Mouse (Mus musculus) small intestine, adult 2 months (tissue): ENCODE results near the gene Tcf12. TPM values are rescaled to one million over a fixed set of nuclear protein-coding genes. Genes with fewer than 3 reads are reported as not detected.

Experiments
- H3K27ac ChIP-seq: fragments of 200-500 bp; 2 replicates; pipeline ENCODE4 v1.5.1; 2012; ENCODE audit warnings: low read depth, low read length, control low read depth, inconsistent platforms; ENCODE audit not compliant: insufficient read depth
- H3K27me3 ChIP-seq: fragments of 200-500 bp; 2 replicates; pipeline ENCODE4 v1.6.1; 2012; ENCODE audit warnings: mild to moderate bottlenecking, moderate library complexity, low read length, inconsistent platforms; ENCODE audit not compliant: control insufficient read depth, insufficient read depth
- H3K36me3 ChIP-seq: fragments of 200-500 bp; 2 replicates; pipeline ENCODE4 v1.6.1; 2012; ENCODE audit warnings: mild to moderate bottlenecking, low read length, control low read depth, inconsistent platforms; ENCODE audit not compliant: control insufficient read depth, insufficient read depth
- H3K4me1 ChIP-seq: fragments of 200-500 bp; 2 replicates; pipeline ENCODE4 v1.6.1; 2012; ENCODE audit warnings: low read length, inconsistent platforms, mixed read lengths; ENCODE audit not compliant: control insufficient read depth, insufficient read depth, insufficient read length
- H3K4me3 ChIP-seq: fragments of 200-500 bp; 2 replicates; pipeline ENCODE4 v1.5.1; 2012; ENCODE audit warnings: low read depth, mild to moderate bottlenecking, control low read depth, inconsistent platforms, low read length, moderate library complexity
- CTCF ChIP-seq: fragments of 200-500 bp; IDR thresholded peaks from 2 replicates; pipeline ENCODE4 v1.5.1; 2012; ENCODE audit warnings: low read depth, mild to moderate bottlenecking, control low read depth, inconsistent platforms, low read length, moderate library complexity, mixed read lengths; ENCODE audit not compliant: insufficient replicate concordance, insufficient read length; ENCODE audit errors: extremely low read depth
- POLR2A ChIP-seq: fragments of 200-500 bp; IDR thresholded peaks from 2 replicates; pipeline ENCODE4 v1.6.1; 2012; ENCODE audit warnings: low read depth, mild to moderate bottlenecking, control low read depth, inconsistent platforms, low read length, moderate library complexity
- WGBS: fragments of 180-500 bp; shearing (Covaris S2); methylation state at CpG from one replicate; pipeline ENCODE4 v1.1.7; 2018; 5-methylcytosine and 5-hydroxymethylcytosine counted together
- polyA plus RNA-seq: library from polyadenylated mRNA; depleted of rRNA; stranded (reverse); fragments of >200 nt; gene quantifications from 2 replicates; pipeline ENCODE4 v1.2.3, GENCODE M21; 2012

Gene Tcf12
- polyA plus RNA-seq, 1 experiment = 30.2 TPM

DNA sequence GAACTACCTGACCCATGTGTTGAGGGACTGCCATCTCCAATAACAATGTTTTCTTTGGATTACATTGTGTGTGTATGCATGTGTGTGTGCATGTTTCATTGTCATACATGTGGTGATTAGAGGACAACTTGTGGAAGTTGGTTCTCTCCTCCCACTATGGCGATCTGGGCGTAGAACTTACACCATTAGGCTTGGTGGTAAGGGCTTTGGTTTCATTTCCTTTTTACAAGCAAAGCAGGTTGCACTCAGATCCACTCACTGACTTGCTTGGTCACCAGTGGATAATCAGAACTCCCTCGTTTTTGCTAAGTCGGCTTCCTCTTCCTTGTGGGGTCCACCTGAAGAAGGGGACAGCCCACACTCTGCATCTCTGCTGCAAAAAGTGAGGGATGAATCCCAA, 277.0 kb downstream of the Tcf12 start:
- no peaks in the 10 kb centered on the region for H3K27me3 ChIP-seq
- TF ChIP-seq CTCF (no peak), POLR2A (no peak)
- no peak overlapping the region for H3K27ac ChIP-seq
- 67% methylated on average over 4 of the region's 4 CpGs for WGBS
- no peak overlapping the region for H3K4me3 ChIP-seq
- H3K4me1 ChIP-seq = peaks cover 4% of the 10 kb centered on the region; the same call in 1 of the 2 replicates
- no peaks in the 10 kb centered on the region for H3K36me3 ChIP-seq

DNA sequence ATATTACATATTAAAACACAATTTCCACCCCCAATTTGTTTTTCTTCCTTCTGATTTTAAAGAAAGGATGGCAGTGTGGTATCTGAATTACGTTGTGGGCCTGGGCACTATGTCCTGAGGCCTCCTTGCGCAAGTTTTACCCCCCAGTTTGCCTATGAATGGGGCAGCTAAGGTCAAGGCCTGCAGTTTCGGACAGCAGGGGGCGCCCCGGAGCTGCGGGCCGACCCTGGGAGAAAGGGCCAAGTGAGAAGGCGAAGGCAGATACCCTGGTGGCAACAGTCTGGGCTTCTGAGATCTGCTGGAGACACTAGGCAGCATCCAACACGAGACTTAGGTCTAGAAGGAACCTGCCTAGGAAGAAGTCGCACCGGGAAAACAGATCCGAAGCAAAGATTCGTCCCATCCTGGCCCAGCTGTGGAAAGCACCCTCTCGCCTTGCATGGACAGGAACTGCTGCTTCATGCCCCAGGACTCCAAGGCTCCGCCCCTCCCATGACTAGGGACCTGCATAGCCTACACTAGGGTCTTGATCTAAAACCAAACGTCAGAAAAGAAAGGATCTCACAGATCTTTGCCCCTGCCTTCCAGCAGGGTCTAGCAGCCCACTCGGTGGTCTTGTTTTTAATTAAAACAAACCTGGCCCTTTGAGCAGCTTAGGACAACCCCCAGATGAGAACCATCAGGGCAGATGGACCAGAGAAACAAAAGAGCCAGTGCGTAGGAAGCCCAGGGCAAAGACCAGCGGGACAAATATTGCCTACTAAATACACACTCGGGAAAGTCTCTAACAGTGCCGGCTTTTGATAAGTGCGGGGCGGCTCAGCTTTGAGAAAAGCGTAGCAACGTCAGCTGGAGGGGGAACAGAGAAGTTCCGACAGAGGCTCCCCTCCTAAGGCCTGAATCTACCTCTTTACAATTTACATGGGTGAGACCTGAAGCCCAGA, 279.6 kb downstream of the Tcf12 start:
- no peak overlapping the region for H3K27ac ChIP-seq
- peaks cover 3% of the 10 kb centered on the region; the same call in 1 of the 2 replicates for H3K4me1 ChIP-seq
- TF ChIP-seq POLR2A (no peak), CTCF (peak; percentile 89)
- no peaks in the 10 kb centered on the region for H3K36me3 ChIP-seq
- 24% methylated on average over 26 of the region's 26 CpGs for whole genome bisulfite sequencing
- peak overlapping the region; percentile 33 for H3K4me3 ChIP-seq
- no peaks in the 10 kb centered on the region for H3K27me3 ChIP-seq

DNA sequence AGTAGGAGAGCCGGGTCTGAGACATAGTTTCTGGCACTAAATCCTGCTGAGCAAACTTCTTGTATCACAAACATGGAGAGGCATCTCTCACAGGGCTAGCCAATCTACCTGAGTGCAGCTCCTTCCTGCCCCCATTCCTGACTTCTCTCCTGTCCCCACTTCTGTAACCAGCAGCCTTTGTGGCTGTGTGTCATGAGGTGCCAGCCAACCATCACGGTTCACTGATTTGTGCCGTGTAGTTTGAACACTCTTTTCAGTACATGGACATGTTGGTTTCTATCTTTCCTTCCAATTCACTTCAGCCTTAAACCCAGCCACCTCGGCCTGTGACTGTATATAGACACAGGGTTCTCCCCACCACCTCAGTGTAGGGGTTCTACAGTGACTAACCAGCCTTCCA, 280.7 kb downstream of the Tcf12 start:
- 85% methylated on average over 4 of the region's 4 CpGs for WGBS
- H3K27me3 ChIP-seq = no peaks in the 10 kb centered on the region
- H3K4me1 ChIP-seq = 0 out of 2 replicates have a peak, but pooled peaks cover under 1% of the 10 kb centered on the region
- no peaks in the 10 kb centered on the region for H3K36me3 ChIP-seq
- H3K27ac ChIP-seq = no peak overlapping the region
- TF ChIP-seq CTCF (no peak), POLR2A (no peak)
- no peak overlapping the region for H3K4me3 ChIP-seq

DNA sequence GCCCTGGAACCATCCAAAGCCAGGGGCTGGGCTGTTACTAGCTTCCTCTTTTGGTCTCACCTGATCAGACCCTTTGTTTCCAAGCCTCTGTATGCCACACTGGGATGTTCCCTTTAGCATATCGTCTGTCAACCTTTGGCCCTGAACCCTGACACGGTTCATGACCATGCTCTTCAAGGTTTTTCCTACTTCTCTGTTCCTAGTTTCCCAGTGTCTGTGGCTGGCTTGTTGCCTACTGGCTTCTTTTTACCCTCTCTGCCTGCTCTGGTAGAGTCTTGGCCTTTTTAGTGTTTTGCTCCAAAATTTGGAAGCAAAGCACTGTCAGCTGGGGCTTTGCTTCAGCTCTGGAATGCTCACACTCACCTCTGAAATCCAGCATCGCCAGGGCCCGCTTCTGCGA, 281.3 kb downstream of the Tcf12 start:
- WGBS = 70% methylated on average over 5 of the region's 5 CpGs
- no peak overlapping the region for H3K4me3 ChIP-seq
- H3K36me3 ChIP-seq = no peaks in the 10 kb centered on the region
- H3K27me3 ChIP-seq = no peaks in the 10 kb centered on the region
- H3K4me1 ChIP-seq = peaks cover 2% of the 10 kb centered on the region; the same call in 1 of the 2 replicates
- TF ChIP-seq POLR2A (no peak), CTCF (no peak)
- no peak overlapping the region for H3K27ac ChIP-seq

DNA sequence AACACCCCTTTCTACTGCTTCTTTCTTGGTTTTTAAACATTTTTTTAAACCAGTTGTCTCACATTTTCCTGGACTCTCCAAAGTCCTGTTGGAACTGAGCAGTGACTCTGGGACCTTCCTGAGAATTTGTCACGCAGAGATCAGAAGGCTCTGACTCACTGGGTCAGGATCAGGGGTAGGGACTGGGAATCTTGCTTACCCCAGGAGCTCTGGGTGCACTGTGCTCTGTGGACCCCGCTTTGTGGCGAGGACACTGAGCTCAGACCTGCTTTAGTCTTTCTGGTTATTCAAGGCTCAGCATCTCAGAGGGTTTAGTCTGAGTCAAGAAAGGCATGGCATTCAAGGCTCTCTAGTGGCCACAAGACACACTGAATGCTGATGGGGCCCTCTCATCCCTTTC, 281.9 kb downstream of the Tcf12 start:
- H3K36me3 ChIP-seq = no peaks in the 10 kb centered on the region
- TF ChIP-seq POLR2A (no peak), CTCF (no peak)
- H3K4me1 ChIP-seq = peaks cover 2% of the 10 kb centered on the region; the same call in 1 of the 2 replicates
- H3K27me3 ChIP-seq = no peaks in the 10 kb centered on the region
- H3K27ac ChIP-seq = no peak overlapping the region
- 88% methylated on average over 3 of the region's 3 CpGs for WGBS
- no peak overlapping the region for H3K4me3 ChIP-seq

DNA sequence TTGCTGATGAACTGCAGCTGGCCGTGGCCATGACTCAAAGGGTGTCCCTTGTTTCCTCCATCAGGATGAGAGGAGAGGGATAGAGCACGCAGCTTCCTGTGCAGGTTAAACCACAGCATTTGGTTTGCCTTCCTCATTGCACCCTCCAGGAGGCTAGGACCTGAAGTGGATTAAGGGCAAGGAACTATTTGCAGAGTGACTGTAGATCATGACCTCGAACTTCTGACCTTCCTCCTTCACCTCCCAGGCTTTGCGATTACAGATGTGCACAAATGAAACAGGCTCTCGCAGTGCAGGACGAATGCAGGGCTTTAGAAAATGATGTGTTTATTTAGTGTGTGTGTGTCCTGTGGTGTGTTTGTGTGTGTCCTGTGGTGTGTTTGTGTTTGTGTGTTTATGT, 282.5 kb downstream of the Tcf12 start:
- Histone ChIP-seq H3K27ac (no peak overlapping the region), H3K4me1 (peaks cover 2% of the 10 kb centered on the region; the same call in 1 of the 2 replicates), H3K4me3 (no peak overlapping the region), H3K36me3 (no peaks in the 10 kb centered on the region), H3K27me3 (no peaks in the 10 kb centered on the region)
- 65% methylated on average over 6 of the region's 6 CpGs for WGBS
- no peak for TF ChIP-seq CTCF

DNA sequence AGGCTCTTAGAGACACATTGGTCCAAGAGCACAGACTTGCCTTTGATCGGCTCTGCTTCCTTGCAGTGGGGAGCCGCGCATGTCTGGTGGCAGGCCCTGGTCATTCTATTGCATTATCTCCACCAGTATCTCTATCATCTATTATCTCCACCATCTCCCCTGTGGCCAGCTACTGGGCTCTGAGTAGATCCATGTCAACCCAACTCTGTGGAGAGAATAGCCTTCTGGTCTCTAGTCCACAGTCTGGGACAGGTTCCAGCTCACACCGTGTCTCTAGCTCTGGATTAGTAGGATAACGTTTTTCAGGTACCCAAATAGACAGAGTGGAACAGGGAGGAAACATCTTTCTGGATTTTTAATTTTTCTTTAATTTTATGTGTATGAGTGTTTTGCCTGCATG, 284.3 kb downstream of the Tcf12 start:
- Histone ChIP-seq H3K4me1 (peaks cover 2% of the 10 kb centered on the region; the same call in 1 of the 2 replicates), H3K27ac (no peak overlapping the region), H3K36me3 (no peaks in the 10 kb centered on the region), H3K4me3 (no peak overlapping the region), H3K27me3 (no peaks in the 10 kb centered on the region)
- 91% methylated on average over 5 of the region's 5 CpGs for WGBS
- TF ChIP-seq POLR2A = no peak
- no peak for TF ChIP-seq CTCF
